Mouse (Mus musculus) limb, embryonic 10.5 days (tissue): Measurements from ENCODE around the gene Map7. TPM values are rescaled to one million over a fixed set of nuclear protein-coding genes. Genes with fewer than 3 reads are reported as not detected.

Experiments
- DNase-seq: peaks from one replicate; pipeline ENCODE4 v3.0.0-alpha.2; 2017; ENCODE audit warnings: low spot score
- H3K27ac ChIP-seq: fragments of 300-500 bp; sonication (generic); 2 replicates; pipeline ENCODE4 v1.5.1; 2016; ENCODE audit warnings: mild to moderate bottlenecking
- H3K27me3 ChIP-seq: fragments of 300-500 bp; sonication (generic); 2 replicates; pipeline ENCODE4 v1.6.1; 2016; ENCODE audit warnings: low read depth, mild to moderate bottlenecking; ENCODE audit not compliant: poor library complexity, severe bottlenecking
- H3K36me3 ChIP-seq: fragments of 300-500 bp; sonication (generic); 2 replicates; pipeline ENCODE4 v1.6.1; 2016; ENCODE audit warnings: mild to moderate bottlenecking, moderate library complexity
- H3K4me1 ChIP-seq: fragments of 300-500 bp; sonication (generic); 2 replicates; pipeline ENCODE4 v1.6.1; 2016
- H3K4me3 ChIP-seq: fragments of 300-500 bp; sonication (generic); 2 replicates; pipeline ENCODE4 v1.5.1; 2016; ENCODE audit warnings: mild to moderate bottlenecking, moderate library complexity
- H3K9me3 ChIP-seq: fragments of 300-500 bp; sonication (generic); replicated peaks from 2 replicates; pipeline ENCODE4 v1.6.1; 2016; ENCODE audit warnings: mild to moderate bottlenecking
- WGBS: fragments of 180-500 bp; shearing (Covaris S2); methylation state at CpG from one replicate; pipeline ENCODE4 v1.1.7; 2016; 5-methylcytosine and 5-hydroxymethylcytosine counted together
- polyA plus RNA-seq: library from polyadenylated mRNA; unstranded; fragments of >200 nt; fragmentation: Nextera tagmentation; extraction: Ambion mirVana; gene quantifications from 2 replicates; pipeline ENCODE4 v1.2.1, GENCODE M21; 2016

The Map7 gene
- polyA plus RNA-seq, 1 experiment from 2014 or later, result 3.3 TPM

DNA sequence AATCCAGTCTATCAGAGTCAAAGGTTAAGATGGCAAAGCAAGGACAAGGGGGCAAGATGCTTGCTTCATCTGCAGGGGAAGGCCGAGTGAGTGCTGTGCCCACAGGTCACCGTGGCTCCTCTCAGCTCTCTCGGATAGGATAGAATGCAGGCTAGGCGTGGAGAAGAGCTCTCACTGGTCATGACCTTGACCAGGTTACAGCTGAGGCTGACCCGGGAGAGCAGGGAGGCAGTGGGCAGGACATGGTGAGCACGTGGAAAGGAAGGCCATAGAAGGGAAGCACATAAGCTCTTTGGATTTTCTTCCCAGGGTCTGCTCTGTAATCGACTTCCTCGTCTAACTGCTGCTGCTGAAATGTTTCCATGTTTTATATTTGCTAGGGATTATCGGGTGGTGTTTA, 53.9 kb downstream of the Map7 start:
- H3K9me3 ChIP-seq, result no peaks in the 10 kb centered on the region
- H3K27me3 ChIP-seq, result no peaks in the 10 kb centered on the region
- H3K4me1 ChIP-seq, result no peaks in the 10 kb centered on the region
- DNase-seq, result no peak
- no peak overlapping the region for H3K27ac ChIP-seq
- no peaks in the 10 kb centered on the region for H3K36me3 ChIP-seq
- no peak overlapping the region for H3K4me3 ChIP-seq
- WGBS, result 74% methylated on average over 9 of the region's 9 CpGs

DNA sequence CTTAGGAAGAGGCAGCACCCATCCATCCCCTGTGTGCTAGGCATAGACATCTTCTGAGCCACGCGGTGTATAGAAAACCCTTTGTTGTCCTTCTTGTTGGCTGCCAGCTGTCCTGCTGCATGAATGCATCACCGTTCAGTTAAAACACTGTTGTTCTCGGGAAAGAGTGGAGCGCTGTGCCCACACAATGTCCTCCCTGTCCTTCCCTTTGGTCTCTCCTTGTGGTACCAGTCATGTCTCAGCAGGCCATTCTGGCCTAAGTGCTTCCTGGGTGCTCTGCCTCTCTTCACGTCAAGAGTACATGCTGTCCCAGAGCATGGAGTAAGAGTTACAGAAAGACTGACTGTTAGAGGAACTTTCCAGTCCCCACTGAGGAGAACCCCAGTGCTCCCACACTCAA, 54.5 kb downstream of the Map7 start:
- Histone ChIP-seq H3K4me1 (no peaks in the 10 kb centered on the region), H3K27me3 (no peaks in the 10 kb centered on the region), H3K36me3 (no peaks in the 10 kb centered on the region), H3K4me3 (no peak overlapping the region), H3K27ac (no peak overlapping the region), H3K9me3 (no peaks in the 10 kb centered on the region)
- 84% methylated on average over 6 of the region's 6 CpGs for WGBS
- DNase-seq, result no peak

DNA sequence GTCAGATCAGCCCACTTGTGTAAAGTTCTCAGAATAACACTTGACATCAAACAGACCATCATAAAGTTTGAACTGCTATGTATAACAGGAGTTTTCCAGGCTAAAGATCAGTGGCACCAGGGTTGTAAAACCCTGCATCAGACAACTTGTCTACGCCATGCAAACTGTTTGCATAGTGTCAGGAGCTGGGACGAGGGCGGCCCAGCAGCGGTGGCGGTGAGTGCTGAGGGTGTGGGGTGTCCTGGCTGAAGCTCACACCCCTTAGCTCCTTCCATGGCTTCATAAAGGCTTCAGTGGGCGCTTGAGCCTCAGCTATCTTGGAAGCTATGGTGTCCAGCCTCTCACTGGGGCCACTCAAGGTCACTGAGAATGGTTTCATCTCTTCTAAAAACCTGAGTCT, 55.2 kb downstream of the Map7 start:
- H3K27me3 ChIP-seq, result no peaks in the 10 kb centered on the region
- H3K4me3 ChIP-seq, result no peak overlapping the region
- no peak overlapping the region for H3K27ac ChIP-seq
- no peaks in the 10 kb centered on the region for H3K36me3 ChIP-seq
- H3K4me1 ChIP-seq, result no peaks in the 10 kb centered on the region
- WGBS, result 72% methylated on average over 6 of the region's 6 CpGs
- DNase-seq, result no peak
- no peaks in the 10 kb centered on the region for H3K9me3 ChIP-seq

- H3K36me3 ChIP-seq, result no peaks in the 10 kb centered on the region
- WGBS, result 72% methylated on average over 20 of the region's 20 CpGs
- H3K4me3 ChIP-seq, result no peak overlapping the region
- no peak for DNase-seq
- H3K9me3 ChIP-seq, result no peaks in the 10 kb centered on the region
- H3K27me3 ChIP-seq, result no peaks in the 10 kb centered on the region
- H3K27ac ChIP-seq, result no peak overlapping the region
- no peaks in the 10 kb centered on the region for H3K4me1 ChIP-seq
Measured at GRCm38 (mm10) chr10:20204696-20205431, 56.6 kb downstream of the Map7 start.

DNA sequence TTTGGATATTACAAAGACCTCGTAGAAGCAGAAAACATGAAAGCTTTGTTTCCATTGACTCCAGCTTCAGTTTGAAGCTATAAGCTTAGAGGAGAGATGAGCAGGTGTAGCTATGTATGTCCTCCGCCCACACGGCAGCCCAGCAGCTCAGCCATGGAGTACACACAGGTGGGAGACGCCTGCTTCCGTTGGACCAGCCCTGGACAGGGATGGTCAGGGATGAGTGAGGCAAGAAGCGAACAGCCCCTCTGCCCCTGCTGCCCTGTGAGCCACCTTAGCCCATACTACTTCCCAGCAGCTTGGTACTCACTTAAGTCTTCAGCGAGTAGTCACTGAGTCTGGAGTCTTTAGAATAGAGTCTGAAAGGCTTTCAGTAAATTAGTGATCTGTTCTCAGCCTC, 58.7 kb downstream of the Map7 start:
- H3K27me3 ChIP-seq, result no peaks in the 10 kb centered on the region
- WGBS, result 90% methylated on average over 7 of the region's 7 CpGs
- H3K36me3 ChIP-seq, result no peaks in the 10 kb centered on the region
- no peak for DNase-seq
- no peaks in the 10 kb centered on the region for H3K9me3 ChIP-seq
- no peak overlapping the region for H3K4me3 ChIP-seq
- no peaks in the 10 kb centered on the region for H3K4me1 ChIP-seq
- no peak overlapping the region for H3K27ac ChIP-seq

- no peaks in the 10 kb centered on the region for H3K4me1 ChIP-seq
- no peak overlapping the region for H3K4me3 ChIP-seq
- no peaks in the 10 kb centered on the region for H3K9me3 ChIP-seq
- no peaks in the 10 kb centered on the region for H3K27me3 ChIP-seq
- H3K27ac ChIP-seq, result no peak overlapping the region
- no peaks in the 10 kb centered on the region for H3K36me3 ChIP-seq
- WGBS, result 90% methylated on average over 5 of the region's 5 CpGs
- no peak for DNase-seq
Measured at GRCm38 (mm10) chr10:20209609-20210341, 61.5 kb downstream of the Map7 start.

- Histone ChIP-seq H3K4me1 (no peaks in the 10 kb centered on the region), H3K4me3 (no peak overlapping the region), H3K9me3 (no peaks in the 10 kb centered on the region), H3K27me3 (no peaks in the 10 kb centered on the region), H3K36me3 (no peaks in the 10 kb centered on the region), H3K27ac (no peak overlapping the region)
- DNase-seq, result no peak
- WGBS, result 91% methylated on average over 4 of the region's 4 CpGs
Measured at GRCm38 (mm10) chr10:20214418-20214817, 66.1 kb downstream of the Map7 start.

DNA sequence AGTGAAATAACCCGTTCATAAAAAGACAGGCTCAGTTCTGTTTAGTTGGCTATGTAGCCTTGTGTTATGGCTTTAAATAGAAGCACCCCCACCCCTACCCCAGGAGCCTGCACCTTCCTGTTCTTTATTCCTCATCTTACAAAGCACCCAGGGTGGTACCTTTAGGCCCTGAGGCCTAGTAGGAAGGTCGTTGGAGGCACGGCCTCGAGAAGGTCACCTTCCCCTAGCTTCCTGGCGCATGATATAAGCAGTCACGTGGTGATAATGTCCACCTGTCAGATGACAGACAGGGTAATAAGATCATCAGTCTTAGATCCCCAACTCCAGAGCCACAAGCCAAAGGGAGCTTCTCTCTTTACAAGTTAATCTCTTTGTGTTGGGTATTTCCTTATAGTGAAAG, 68.7 kb downstream of the Map7 start:
- WGBS, result 78% methylated on average over 6 of the region's 6 CpGs
- Histone ChIP-seq H3K9me3 (no peaks in the 10 kb centered on the region), H3K36me3 (no peaks in the 10 kb centered on the region), H3K27ac (no peak overlapping the region), H3K27me3 (no peaks in the 10 kb centered on the region), H3K4me3 (no peak overlapping the region), H3K4me1 (0 out of 2 replicates have a peak, but pooled peaks cover 4% of the 10 kb centered on the region)
- DNase-seq, result no peak

- Histone ChIP-seq H3K4me3 (no peak overlapping the region), H3K36me3 (no peaks in the 10 kb centered on the region)
- WGBS, result 78% methylated on average over 4 of the region's 4 CpGs
Measured at GRCm38 (mm10) chr10:20218866-20219265, 70.6 kb downstream of the Map7 start.

GRCm38 (mm10) chr10:20219538-20219937, 71.3 kb downstream of the Map7 start:
- DNase-seq, result no peak
- no peak overlapping the region for H3K27ac ChIP-seq
- H3K4me1 ChIP-seq, result peaks cover 11% of the 10 kb centered on the region; the same call in 1 of the 2 replicates
- 77% methylated on average over 8 of the region's 8 CpGs for WGBS
- no peak overlapping the region for H3K4me3 ChIP-seq
- no peaks in the 10 kb centered on the region for H3K27me3 ChIP-seq
- H3K36me3 ChIP-seq, result no peaks in the 10 kb centered on the region
- H3K9me3 ChIP-seq, result no peaks in the 10 kb centered on the region

More at GRCm38 (mm10) chr10:20218866-20219265, 70.6 kb downstream of the Map7 start:
- Histone ChIP-seq H3K27ac (no peak overlapping the region), H3K9me3 (no peaks in the 10 kb centered on the region), H3K4me1 (peaks cover 7% of the 10 kb centered on the region; the same call in 1 of the 2 replicates), H3K27me3 (no peaks in the 10 kb centered on the region)
- DNase-seq, result no peak

DNA sequence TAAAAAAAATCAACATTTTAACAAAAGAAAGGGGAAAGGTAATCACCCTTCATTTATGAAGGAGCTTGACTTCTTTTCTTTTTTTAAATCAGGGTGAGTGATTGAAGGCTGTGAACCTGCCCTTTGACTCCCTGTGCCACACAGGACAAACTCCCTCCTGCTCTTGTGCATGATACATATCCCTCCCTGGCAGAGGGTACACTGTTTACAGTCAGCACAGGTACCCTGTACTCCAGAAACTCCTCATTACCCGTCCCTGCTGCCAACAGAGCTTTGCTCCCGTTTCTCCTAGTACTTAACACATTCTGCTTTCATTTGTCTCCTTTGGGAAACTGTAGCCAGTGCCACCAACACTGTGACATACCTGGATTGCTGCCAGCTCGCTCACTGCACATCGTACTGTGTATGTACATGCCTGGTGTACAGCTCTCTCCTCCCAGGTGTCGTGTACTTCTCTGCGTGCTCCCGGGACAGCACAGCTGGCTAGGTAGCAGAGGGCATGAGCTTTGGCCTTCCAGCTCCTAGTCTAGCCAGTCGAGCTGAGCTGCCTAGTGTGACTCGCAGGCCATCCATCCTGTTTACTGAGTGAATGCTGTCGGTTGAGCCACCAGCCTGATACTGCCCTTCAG, 72.3 kb downstream of the Map7 start:
- Histone ChIP-seq H3K9me3 (no peaks in the 10 kb centered on the region), H3K27ac (no peak overlapping the region), H3K27me3 (no peaks in the 10 kb centered on the region), H3K36me3 (no peaks in the 10 kb centered on the region), H3K4me3 (no peak overlapping the region), H3K4me1 (peaks cover 11% of the 10 kb centered on the region; the same call in 1 of the 2 replicates)
- WGBS, result 75% methylated on average over 10 of the region's 10 CpGs
- DNase-seq, result no peak

DNA sequence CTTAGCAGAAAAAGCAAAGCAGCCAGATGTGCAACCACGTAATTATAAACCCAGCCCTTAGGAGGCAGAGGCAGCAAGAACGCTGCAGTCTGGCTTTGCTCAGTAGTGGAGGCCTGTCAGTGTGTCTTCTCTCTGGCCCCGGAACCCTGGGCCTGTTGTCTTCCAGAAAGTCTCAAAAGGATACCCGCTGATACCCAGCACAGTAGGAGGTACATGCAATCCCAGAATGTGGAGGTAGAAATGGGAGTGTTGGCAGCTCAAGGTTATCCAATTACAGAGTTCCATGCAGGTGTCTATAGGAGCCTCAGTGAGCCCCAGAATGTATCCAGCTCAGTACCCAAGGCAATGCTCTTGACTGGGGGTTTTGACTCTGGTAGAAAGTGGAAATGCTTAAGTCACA, 73.7 kb downstream of the Map7 start:
- Histone ChIP-seq H3K36me3 (no peaks in the 10 kb centered on the region), H3K4me3 (no peak overlapping the region), H3K9me3 (no peaks in the 10 kb centered on the region), H3K4me1 (peaks cover 11% of the 10 kb centered on the region; the same call in 1 of the 2 replicates), H3K27ac (no peak overlapping the region), H3K27me3 (no peaks in the 10 kb centered on the region)
- no peak for DNase-seq
- 84% methylated on average over 4 of the region's 4 CpGs for WGBS

DNA sequence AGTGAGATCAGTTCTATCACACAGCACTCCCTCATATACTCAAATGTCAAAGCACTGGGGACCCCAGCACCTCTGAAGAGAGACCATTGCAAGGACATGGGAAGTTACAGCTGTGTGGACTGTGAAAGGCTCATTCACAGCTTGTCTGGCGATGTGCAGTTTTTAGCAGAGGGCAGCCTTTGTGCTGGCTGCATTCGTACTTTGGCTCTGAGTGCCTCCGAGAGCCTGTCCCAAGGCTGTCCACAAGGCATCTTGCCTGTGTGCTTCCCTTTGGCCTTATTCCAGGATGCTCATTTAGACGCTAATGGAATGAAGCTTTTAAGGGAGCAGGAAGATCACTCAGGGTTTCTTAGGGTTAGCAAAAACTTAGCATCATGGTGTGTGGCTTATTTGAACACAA, 78.5 kb downstream of the Map7 start:
- Histone ChIP-seq H3K4me1 (peaks cover 7% of the 10 kb centered on the region; the same call in 1 of the 2 replicates), H3K9me3 (no peaks in the 10 kb centered on the region), H3K4me3 (no peak overlapping the region), H3K27me3 (no peaks in the 10 kb centered on the region), H3K36me3 (no peaks in the 10 kb centered on the region), H3K27ac (no peak overlapping the region)
- DNase-seq, result no peak
- 87% methylated on average over 4 of the region's 4 CpGs for WGBS
